Mouse (Mus musculus) layer of hippocampus, postnatal 25 days (tissue): ENCODE measurements around the gene Pappa2. TPM values are rescaled to one million over a fixed set of nuclear protein-coding genes. Genes with fewer than 3 reads are reported as not detected.

Experiments used
- DNase-seq, 2 experiments: peaks; one replicate each; pipeline ENCODE4 v3.0.0; 2022; ENCODE audit warnings: mixed read lengths in 2 of 2, low spot score in 1 of 2; ENCODE audit errors: extremely low spot score in 1 of 2
- total RNA-seq, 2 experiments: library from RNA; stranded (reverse); gene quantifications; 2 replicates each; pipeline ENCODE4 v1.2.3; 2021

Gene Pappa2
- total RNA-seq, 2 experiments from 2014 or later: 1.1 to 1.3 TPM

DNA sequence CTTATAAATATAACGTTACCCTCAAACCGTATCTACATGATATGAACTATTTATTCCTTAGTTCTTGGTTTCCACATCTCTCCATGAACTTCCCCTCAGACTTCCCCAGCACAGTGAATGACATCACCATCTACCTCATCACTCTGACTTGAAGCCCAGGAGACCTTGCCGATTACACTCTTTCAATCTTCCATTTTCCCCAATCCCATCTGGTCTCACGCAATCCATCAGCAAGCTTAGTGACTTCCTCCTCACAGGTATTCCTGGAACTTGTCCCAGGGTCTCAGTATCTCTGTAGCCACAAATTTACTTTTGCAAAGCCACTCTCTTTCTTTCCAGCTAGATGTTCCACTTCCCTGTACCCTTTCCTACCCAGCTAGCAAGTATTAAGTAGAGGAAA is 209.5 kb downstream of the Pappa2 start:
- no peak for DNase-seq

DNA sequence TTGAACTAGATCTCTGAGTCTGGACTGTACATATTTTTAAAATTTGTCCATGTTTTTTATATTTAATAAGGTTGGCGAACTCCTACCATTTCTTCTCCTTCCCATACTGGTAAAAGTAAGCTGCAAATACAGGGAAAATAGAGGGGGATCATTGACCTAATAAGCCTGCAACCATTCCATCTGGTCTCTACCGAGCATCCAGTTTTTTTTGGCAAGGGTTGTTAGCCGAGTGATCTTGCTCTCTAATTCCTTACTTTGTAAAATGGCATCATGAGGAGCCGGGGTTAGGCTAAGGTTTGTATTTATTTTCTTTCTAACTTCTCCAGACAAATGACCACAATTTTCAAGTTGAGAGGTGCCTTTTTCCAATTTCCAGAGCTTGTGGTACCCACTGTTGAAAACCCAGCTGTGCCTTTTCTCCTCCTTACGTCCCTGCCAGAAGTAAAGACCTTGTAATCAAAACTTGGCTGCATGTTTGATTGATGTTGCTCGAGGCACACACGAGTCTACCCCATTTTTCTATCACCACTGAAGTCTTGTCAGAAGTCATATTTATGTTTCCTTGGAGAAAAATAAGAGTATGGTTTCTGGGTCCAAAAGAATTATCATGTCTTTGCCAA is 210.1 kb downstream of the Pappa2 start:
- no peak for DNase-seq

DNA sequence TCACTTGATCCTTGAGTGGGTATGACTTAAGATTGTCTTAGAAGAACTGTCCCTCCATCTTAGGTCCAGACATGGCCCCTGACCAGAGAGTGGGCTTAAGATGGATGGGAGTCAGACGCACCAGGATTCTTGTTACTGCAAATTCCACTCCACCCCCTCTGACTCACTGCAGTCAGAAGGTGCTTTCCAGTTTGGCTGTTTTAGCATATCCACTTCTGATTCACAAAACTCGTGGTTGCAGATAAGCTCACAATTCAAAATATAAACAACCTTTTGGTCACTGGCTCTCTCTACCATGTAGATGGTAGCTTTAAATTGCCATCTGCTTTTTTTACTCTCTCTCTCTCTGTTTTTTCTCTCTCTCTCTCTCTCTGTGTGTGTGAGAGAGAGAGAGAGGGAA is 214.4 kb downstream of the Pappa2 start:
- no peak for DNase-seq

DNA sequence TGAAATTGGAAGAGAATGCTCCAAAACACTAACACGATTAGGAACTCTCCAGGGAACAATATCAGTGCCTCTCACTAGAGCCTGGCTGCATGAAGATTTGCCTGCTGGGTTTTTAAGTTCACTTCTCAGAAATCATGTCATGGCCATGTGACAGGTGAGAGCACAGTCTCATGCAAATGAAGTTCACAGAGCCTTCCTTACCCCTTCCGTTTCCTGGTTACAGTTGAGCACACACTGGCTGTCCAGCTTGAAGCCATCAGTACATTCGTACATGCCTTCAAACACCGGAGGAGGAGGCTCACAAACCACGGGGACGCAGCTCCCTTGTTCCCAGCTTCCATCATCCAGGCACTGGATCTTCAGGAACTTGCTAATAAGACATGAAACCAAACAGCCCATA is 215.6 kb downstream of the Pappa2 start:
- DNase-seq: no peak

DNA sequence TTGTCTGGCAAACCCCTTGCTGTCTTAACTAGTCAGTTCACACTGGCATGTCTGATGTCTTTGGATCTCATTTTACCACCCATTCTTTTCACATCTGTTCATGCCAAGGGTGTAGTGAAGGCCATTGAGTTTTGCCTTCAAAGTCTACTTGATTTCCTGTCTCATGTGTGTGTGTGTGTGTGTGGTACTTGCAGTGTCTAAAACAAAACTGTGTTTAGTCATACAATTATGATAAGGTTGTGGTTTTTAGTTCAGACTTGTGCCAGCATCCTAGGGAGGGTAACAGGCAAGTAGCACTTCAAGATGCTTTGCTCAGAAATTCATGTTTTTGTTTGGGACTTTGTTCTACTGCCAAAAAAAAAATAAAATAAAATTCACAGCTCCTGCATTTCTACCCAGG is 216.1 kb downstream of the Pappa2 start:
- DNase-seq: no peak

DNA sequence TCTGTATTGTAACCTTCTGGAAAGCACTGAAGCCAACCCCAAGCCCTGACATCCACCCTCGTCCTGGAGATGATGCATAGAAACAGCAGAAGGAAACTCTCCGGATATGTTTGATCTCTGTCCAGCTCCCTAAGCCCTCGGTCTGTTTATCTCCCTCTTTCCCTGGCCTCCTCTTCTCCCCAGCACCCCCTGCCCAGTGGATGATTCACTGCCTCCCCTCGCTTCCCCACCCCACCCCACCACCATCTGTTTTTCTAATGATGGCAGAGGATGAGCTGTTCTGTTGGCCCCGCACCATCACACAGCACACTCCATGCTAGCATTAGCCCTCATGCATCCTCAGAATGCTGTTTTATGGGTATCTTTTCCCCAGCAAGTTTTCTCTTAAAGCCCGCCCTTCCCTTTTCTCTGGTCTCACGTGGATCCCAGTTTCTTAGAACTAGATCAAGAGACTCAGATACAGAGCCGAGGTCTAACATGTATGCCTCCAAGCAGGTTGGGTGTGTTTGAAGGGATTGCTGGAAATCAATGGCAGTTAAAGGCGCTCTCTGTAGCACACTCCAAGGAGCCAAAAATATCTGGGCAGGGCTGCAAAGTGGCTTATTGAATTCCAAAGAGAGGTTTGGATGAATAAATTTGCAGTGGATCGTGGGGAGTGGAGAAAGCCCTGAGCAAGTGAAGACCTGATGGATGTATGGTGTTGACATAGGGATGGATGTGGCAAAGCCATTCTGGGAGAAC is 231.8 kb downstream of the Pappa2 start:
- no peak for DNase-seq

DNA sequence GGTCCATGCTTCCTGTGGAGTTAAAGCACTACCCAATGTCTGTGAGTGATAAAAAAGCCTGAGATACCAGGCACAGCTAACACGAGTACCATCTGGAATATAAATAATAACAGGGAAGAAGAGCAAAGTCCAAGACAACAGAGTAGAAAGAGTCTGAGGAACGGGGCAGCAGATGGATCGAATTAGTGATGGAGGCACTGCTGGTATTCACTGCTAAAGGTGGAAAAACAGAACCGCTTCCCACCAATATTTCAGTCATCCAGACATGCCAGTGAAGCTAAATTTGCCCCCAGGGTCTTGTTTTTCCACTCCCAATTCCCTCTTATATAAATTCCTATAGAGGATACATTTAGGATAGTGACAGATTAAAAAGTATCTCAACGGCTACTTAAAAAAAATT is 238.8 kb downstream of the Pappa2 start:
- DNase-seq: no peak

DNA sequence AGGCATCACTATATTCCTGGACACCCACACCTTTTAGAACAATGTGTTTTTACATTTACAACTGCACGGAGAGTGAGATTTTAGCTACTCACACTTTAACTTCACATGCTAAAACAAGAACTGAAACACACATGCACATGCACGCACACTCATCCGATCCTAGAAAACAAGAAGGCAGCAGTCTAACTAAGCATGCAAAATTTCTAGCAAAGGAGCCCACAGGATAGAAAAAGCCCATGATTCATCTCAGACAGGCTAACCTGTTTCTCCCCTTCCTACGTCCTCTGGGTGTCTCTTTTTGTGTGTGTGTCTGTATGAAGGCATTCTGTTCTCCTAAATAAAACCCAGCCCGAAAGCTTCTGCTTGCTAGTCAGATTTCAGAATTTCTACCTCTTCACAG is 239.3 kb downstream of the Pappa2 start:
- no peak for DNase-seq

DNA sequence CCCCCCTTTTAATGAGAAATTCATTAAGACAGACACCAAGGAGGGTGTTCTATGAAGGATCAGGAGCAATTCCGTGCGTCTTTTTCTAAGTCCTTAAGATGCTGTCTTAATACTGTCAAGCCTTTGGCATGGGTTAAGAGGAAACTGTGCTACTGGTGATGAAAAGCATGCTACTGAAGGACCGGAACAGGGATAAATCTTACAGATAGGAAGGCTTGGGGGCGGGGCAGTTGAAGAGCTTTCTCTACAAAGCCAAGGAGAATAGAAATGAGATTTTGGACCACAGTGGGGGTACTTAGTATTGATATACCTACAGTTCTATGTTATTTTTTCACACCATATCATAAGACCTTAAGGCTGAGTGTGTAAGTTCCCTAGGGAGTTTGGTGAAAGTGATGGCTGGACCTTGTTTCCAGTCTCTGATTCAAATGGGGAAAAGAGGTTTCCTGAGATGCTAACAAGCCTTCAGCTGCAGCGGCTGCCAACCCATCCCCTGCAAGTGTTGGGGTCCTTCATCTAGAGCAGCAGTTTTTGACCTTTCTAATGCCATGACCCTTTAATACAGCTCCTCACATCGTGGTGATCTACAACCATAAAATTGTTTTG is 240.0 kb downstream of the Pappa2 start:
- DNase-seq: no peak

DNA sequence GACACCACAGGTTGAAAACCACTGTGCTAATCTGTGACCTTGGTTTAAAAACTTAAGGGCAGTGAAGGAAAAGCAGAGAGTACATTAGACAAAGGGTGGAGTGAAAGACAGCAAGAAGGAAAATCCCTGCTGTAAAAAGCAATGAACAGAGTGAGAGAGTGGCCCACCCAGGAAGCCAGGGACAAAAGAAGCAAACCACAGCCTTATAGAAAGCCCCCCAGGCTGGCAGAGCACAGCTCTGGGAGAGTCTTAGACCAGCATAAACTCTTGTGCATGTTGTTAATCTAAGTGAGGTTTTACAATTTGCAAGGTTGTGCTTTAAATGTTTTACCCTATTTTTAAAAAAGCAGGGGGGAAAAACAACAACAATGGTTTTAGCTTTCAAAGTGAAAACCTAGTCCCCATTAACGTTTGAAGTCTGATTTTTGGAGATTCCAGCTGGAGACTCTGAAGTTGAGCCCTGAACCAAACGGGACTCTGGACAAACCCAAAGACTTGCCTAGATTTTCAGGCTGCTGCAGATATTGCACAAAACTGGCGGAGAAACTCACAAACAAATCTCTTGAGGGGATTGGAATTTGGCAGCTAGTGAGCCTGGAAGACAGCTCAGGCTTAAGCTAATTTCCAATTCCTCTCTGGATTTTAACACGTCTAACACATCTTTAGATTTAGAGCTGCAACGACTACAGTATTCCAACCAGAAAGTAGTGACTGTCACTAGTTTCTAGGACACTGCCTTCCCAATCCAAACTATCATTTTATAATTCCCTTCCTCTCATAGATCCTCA is 241.0 kb downstream of the Pappa2 start:
- no peak for DNase-seq

DNA sequence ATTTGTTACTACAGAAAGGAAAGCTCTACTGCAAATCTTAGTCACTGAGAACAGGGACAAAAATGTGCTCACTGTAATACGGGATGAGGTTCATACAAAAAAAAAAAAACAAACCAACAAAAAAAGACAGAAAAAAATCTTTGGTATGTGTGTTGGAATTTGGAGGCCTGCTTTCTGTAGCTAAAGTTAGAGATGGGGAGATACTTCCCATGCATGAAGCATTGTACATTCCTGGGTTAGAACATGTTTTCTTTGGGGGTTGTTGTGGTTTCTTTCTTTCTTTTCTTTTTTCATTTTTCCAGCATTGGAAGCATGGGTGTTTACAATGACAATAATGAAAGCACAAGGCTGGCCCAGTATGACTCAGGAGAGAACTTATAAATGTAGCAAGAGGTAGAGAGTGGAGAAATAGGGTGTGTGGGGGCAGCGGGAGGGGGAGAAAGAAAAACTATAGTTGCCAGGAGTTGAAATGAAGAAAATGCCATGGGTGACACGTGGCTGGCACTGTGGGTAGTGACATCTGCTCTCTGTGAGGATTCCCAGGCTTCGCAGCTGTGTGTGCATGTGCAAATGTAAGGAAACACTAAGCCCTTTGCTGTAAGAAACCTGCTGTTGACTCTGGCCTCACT is 247.3 kb downstream of the Pappa2 start:
- DNase-seq: peak in 1 of 2 experiments; percentile 10

DNA sequence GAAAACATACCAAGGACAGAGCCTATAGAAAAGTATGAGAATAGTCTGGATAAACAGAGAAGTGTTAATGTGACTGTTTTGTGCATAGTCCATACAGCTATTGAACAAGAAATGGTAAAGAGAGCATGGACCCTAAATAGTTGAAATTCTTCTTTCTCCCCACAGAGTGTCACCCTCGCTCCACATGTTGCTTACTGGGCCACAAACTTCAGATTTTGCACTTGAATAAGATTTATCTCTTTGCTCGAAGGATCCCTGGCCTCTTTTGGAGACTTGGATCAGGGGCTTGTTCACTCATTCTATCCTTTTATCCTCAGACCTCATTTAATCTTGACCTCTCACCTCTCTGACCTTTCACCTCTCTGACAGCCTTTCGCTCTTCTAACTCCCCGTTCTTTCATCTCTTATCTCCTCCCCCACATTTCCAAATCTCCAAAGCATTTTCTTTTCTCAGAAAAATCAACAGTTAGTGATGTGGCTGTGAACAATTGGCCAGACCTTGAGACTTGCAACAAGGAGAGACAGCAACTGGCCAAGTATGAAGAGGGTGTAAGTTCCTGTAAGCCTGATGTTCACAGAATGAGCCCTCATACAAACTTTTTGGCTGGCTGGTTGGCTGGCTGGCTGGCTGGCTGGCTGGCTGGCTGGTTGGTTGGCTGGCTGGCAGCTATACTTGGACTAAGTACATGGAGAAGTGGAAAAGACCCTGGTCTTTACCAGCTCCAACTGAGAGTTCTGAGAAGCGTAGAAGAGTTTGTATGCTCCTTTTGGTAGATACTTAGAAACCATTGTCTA is 266.8 kb downstream of the Pappa2 start:
- peak in 1 of 2 experiments; percentile 45 for DNase-seq

DNA sequence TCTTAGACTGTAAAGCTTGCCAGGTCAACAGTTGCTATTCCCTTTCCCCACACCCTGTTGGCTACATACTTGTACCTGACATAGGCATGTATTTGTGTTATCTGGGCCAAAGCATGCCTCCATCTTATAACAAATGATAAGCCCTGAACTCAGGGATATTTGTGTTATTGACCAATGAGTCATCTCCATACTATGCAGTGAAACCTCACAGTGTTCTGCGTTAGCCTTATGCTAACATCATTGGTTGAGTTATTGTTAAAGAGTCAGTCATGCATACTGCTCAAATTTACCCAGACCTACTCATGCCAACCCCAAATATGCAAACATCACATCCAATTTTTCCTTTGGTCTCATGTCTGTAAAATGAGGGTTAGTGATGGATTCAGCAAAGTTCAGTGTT is 279.0 kb downstream of the Pappa2 start:
- DNase-seq: no peak

DNA sequence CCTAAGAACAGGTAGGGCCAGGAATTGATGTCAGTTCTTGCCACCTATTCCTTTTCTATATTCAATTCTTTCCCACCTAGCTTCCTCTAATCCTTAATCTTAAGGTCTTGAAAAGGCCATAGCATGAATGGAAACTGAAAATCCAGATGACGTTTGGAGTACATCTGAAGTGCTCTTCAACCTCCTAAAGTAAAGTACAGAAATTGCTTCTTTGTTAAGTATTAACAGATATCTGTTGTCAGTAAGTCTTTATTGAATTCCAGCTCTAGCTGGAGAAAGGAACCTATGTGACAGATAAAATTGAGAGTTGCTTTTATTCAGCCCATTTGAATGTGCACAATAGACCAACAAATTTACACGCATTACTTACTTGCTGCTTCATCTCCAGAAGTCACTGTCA is 280.1 kb downstream of the Pappa2 start:
- no peak for DNase-seq

DNA sequence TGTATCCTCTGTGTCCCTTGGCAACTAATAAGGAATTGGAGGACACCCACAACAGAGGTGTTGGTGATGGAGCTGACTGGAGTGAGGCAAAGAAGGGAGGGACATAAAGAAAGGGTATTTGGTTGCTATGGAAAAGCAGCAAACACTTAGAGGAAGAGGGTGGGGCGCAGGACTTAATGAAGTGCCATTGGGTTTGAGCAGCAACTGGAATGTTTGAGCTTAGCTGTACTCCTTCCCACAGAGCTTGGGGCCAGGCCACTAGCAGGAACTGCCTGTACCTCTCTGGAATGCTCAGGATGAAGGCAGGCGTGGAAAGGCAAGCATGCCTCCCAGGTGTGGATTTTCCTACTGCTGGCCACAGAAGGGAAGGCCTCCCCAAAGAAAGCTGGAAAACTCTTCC is 281.0 kb downstream of the Pappa2 start:
- no peak for DNase-seq

DNA sequence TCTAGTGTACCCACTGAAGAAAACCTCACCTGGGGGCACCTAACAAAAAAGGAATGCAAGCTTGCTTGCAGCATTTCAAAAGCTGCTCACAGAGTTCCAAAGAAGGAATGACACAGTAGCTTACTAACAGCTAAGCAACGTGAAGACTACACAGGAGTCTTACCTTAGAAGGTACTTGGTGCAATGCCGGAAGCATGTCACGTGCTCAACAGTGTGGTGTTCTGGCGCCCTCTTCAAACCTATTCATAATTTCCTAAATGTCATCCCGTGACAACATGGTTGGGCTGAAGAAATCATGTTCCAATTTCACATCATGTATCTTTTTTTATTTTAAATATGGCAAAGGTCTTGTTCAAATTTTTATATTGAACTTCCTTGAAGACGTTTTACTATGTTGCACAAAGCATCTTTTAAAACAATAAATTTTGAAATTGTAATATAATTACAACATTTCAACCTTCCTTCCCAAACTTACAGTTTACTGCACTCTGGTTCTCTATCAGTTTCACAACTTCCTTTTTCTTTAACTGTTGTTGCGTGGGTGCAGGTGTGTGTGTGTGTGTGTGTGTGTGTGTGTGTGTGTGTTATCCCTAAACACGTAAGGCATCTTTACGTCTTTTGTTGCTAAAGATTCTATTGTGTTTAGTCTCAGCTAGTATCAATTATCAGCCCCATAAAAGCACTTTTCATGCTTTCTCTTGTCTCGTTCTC is 282.3 kb downstream of the Pappa2 start:
- no peak for DNase-seq

DNA sequence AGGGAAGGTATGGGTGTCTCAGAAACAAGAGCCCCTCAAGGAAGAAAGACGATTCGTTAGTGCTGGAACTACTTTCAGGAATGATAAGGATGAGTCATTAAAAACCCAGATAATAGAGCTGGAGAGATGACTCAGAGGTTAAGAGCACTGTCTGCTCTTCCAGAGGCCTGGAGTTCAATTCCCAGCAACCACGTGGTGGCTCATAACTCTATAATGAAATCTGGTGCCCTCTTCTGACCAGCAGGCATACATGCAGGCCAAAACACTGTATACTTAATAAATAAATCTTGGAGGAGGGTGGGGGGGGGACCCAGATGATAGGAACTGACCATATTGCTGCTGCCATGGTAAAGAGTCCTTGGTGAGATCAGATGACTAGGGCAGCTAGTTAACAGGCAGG is 282.9 kb downstream of the Pappa2 start:
- DNase-seq: no peak

DNA sequence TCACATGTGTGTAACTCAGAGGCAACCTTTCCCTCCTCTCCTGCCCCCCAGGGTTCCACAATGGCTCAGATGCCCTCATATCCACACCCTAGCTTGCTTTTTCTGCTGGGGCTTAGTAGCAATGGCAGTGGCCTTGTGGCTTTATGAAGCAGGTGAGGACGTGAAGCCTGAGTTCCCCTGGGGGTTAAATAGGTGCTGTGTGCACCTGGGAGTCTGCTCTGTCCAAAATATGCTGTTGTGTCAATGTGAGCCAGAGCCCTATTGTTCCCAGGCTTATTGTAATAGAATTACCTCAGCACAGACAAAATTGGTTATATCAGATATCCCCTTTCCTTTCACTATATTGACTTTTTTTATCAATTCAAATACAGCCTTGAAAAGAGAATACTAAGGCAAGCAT is 292.6 kb downstream of the Pappa2 start:
- DNase-seq: no peak

DNA sequence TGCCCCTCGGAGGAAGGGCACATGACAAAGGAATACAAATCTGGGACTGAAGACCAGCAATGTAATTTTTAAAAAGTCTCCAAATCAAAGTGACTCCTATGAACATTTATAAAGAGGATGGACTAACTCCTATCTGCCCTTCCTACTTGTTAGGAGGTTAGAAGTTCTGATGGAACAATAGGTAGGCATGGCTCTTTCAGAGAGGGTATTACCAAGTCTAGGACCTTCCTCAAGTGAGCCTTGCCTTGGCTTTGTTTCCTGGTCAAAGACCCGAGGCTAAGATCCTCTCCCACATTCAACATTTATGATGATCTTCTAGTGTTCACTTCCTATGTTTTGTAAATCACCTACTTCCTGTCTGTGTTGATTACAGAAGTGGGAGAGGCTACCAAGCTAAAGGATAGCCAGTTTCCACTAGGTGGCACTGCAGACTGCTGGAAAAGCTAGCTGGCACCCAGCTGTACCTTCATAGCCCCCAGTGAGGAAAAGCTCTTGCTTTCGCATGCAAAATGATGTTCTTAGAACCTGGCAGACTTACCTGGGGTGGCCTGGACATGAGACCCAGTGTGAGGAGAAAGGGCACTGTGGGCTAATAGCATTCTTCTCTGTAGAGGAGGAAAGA is 310.2 kb downstream of the Pappa2 start:
- peak; percentile 40 to 64 for DNase-seq
